Mouse (Mus musculus) left cerebral cortex, postnatal 36 days (tissue): ENCODE data around the gene Sgcg. TPM values are rescaled to one million over a fixed set of nuclear protein-coding genes. Genes with fewer than 3 reads are reported as not detected.

Experiments
- total RNA-seq, 2 experiments: library from RNA; stranded (reverse); gene quantifications; 2 replicates each; pipeline ENCODE4 v1.2.3; 2021

The Sgcg gene
- total RNA-seq, 2 experiments from 2014 or later, result not detected

Other genes starting within 250 kb of the Sgcg start
- 10 to 100 TPM; 50.2 to 59.7 TPM for gene Tnfrsf19, start 212.0 kb downstream of the Sgcg start, total RNA-seq
- 10 to 100 TPM; 59.9 to 62.8 TPM for gene Sacs, start 120.0 kb downstream of the Sgcg start, total RNA-seq
- under 1 TPM; 0.27 to 0.35 TPM for gene Arl11, start 51.3 kb upstream of the Sgcg start, total RNA-seq
- gene Ebpl, start 101.9 kb upstream of the Sgcg start, total RNA-seq, result 1 to 10 TPM; 3.4 to 4.8 TPM
- 10 to 100 TPM; 68.0 to 71.6 TPM for gene Kpna3, start 181.4 kb upstream of the Sgcg start, total RNA-seq